Mouse (Mus musculus): ENCODE results near the gene Mreg. TPM values are rescaled to one million over a fixed set of nuclear protein-coding genes. Genes with fewer than 3 reads are reported as not detected.

The Mreg gene
- polyA plus RNA-seq, 1 experiment from 2014 or later = 6.2 TPM

DNA sequence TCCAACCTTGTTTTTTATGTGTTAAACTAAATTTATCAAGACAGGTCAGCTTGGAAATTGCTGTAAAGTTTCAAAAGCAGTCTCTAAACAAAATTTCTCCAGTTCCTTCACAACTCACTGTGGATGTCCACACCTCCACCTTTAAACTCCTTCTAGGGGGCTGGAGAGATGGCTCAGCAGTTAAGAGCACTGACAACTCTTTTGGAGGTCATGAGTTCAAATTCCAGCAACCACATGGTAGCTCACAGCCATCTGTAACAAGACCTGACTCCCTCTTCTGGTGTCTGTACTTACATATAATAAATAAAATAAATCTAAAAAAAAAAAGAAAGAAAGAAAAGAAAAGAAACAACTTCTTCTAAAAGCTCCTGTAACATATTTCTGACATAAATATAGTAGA, 67.1 kb downstream of the Mreg start:
- no peak for TF ChIP-seq CTCF (IDR thresholded peaks at IDR 0.05; ENCODE audit: low read depth)
- H3K4me1 ChIP-seq (replicated peaks; ENCODE audit: insufficient read depth, low read length) = no peaks in the 10 kb centered on the region
- H3K4me3 ChIP-seq (replicated peaks; ENCODE audit: low read depth, low read length) = no peak overlapping the region
- ATAC-seq (replicated peaks; ENCODE audit: low FRiP score, low read depth) (no peak), DNase-seq (ENCODE audit: low spot score) (no peak)
- H3K27me3 ChIP-seq (ENCODE audit: insufficient read depth, low read length) = no peaks in the 10 kb centered on the region
- H3K4me2 ChIP-seq (ENCODE audit: low read length) = no peak overlapping the region
- H3K9me3 ChIP-seq (replicated peaks; ENCODE audit: low read length) = no peaks in the 10 kb centered on the region
- H3K36me3 ChIP-seq (ENCODE audit: insufficient read depth, low read length) = no peaks in the 10 kb centered on the region
- no peak overlapping the region for H3K9ac ChIP-seq (ENCODE audit: low read depth, low read length)
- H3K27ac ChIP-seq = no peak overlapping the region

GRCm38 (mm10) chr1:72144426-72144825, 67.7 kb downstream of the Mreg start:
- WGBS = 75% methylated on average over 4 of the region's 4 CpGs
- Histone ChIP-seq H3K27ac (no peak overlapping the region), H3K4me3 (replicated peaks; ENCODE audit: low read depth, low read length) (no peak overlapping the region), H3K4me2 (ENCODE audit: low read length) (no peak overlapping the region), H3K9ac (ENCODE audit: low read depth, low read length) (no peak overlapping the region), H3K27me3 (ENCODE audit: insufficient read depth, low read length) (no peaks in the 10 kb centered on the region), H3K9me3 (replicated peaks; ENCODE audit: low read length) (no peaks in the 10 kb centered on the region), H3K4me1 (replicated peaks; ENCODE audit: insufficient read depth, low read length) (no peaks in the 10 kb centered on the region), H3K36me3 (ENCODE audit: insufficient read depth, low read length) (no peaks in the 10 kb centered on the region)
- TF ChIP-seq CTCF (IDR thresholded peaks at IDR 0.05; ENCODE audit: low read depth) = no peak
- ATAC-seq (replicated peaks; ENCODE audit: low FRiP score, low read depth) (no peak), DNase-seq (ENCODE audit: low spot score) (no peak)

GRCm38 (mm10) chr1:72141893-72142480, 70.1 kb downstream of the Mreg start:
- no peak; the same call in 1 of the 2 replicates for ATAC-seq (replicated peaks; ENCODE audit: low FRiP score, low read depth)
- H3K27ac ChIP-seq = no peak overlapping the region
- no peak overlapping the region for H3K4me3 ChIP-seq (replicated peaks; ENCODE audit: low read depth, low read length)
- H3K4me1 ChIP-seq (replicated peaks; ENCODE audit: insufficient read depth, low read length) = no peaks in the 10 kb centered on the region
- no peaks in the 10 kb centered on the region for H3K36me3 ChIP-seq (ENCODE audit: insufficient read depth, low read length)
- peak overlapping the region; percentile 35; the same call in 1 of the 2 replicates for H3K4me2 ChIP-seq (ENCODE audit: low read length)
- 5% methylated on average over 11 of the region's 11 CpGs for WGBS
- peak; percentile 90 for DNase-seq (ENCODE audit: low spot score)
- no peak overlapping the region for H3K9ac ChIP-seq (ENCODE audit: low read depth, low read length)
- no peaks in the 10 kb centered on the region for H3K27me3 ChIP-seq (ENCODE audit: insufficient read depth, low read length)
- no peaks in the 10 kb centered on the region for H3K9me3 ChIP-seq (replicated peaks; ENCODE audit: low read length)
- peak; percentile 96 for TF ChIP-seq CTCF (IDR thresholded peaks at IDR 0.05; ENCODE audit: low read depth)

GRCm38 (mm10) chr1:72136101-72136500, 76.0 kb downstream of the Mreg start:
- Histone ChIP-seq H3K4me1 (replicated peaks; ENCODE audit: insufficient read depth, low read length) (no peaks in the 10 kb centered on the region), H3K4me3 (replicated peaks; ENCODE audit: low read depth, low read length) (no peak overlapping the region), H3K9me3 (replicated peaks; ENCODE audit: low read length) (no peaks in the 10 kb centered on the region), H3K27ac (no peak overlapping the region), H3K4me2 (ENCODE audit: low read length) (no peak overlapping the region), H3K36me3 (ENCODE audit: insufficient read depth, low read length) (no peaks in the 10 kb centered on the region), H3K27me3 (ENCODE audit: insufficient read depth, low read length) (no peaks in the 10 kb centered on the region), H3K9ac (ENCODE audit: low read depth, low read length) (no peak overlapping the region)
- no peak for TF ChIP-seq CTCF (IDR thresholded peaks at IDR 0.05; ENCODE audit: low read depth)
- WGBS = 91% methylated on average over 10 of the region's 10 CpGs
- no peak for DNase-seq (ENCODE audit: low spot score)
- no peak for ATAC-seq (replicated peaks; ENCODE audit: low FRiP score, low read depth)

- Histone ChIP-seq H3K9ac (ENCODE audit: low read depth, low read length) (no peak overlapping the region), H3K4me2 (ENCODE audit: low read length) (no peak overlapping the region), H3K4me3 (replicated peaks; ENCODE audit: low read depth, low read length) (no peak overlapping the region), H3K27me3 (ENCODE audit: insufficient read depth, low read length) (no peaks in the 10 kb centered on the region), H3K27ac (no peak overlapping the region), H3K9me3 (replicated peaks; ENCODE audit: low read length) (no peaks in the 10 kb centered on the region), H3K4me1 (replicated peaks; ENCODE audit: insufficient read depth, low read length) (no peaks in the 10 kb centered on the region), H3K36me3 (ENCODE audit: insufficient read depth, low read length) (no peaks in the 10 kb centered on the region)
- ATAC-seq (replicated peaks; ENCODE audit: low FRiP score, low read depth) (no peak), DNase-seq (ENCODE audit: low spot score) (no peak)
- 79% methylated on average over 1 of the region's 1 CpGs for WGBS
- TF ChIP-seq CTCF (IDR thresholded peaks at IDR 0.05; ENCODE audit: low read depth) = no peak
Measured at GRCm38 (mm10) chr1:72134534-72134933, 77.6 kb downstream of the Mreg start.

- H3K4me2 ChIP-seq (ENCODE audit: low read length) = peak overlapping the region; percentile 21; the same call in 1 of the 2 replicates
- peak; percentile 87 for DNase-seq (ENCODE audit: low spot score)
- ATAC-seq (replicated peaks; ENCODE audit: low FRiP score, low read depth) = peak; percentile 61
Measured at GRCm38 (mm10) chr1:72123434-72124297, 88.4 kb downstream of the Mreg start.

More at GRCm38 (mm10) chr1:72123434-72124297, 88.4 kb downstream of the Mreg start:
- H3K4me1 ChIP-seq (replicated peaks; ENCODE audit: insufficient read depth, low read length) = no peaks in the 10 kb centered on the region
- no peak overlapping the region for H3K9ac ChIP-seq (ENCODE audit: low read depth, low read length)
- no peaks in the 10 kb centered on the region for H3K9me3 ChIP-seq (replicated peaks; ENCODE audit: low read length)
- TF ChIP-seq CTCF (IDR thresholded peaks at IDR 0.05; ENCODE audit: low read depth) = peak; percentile 93
- no peaks in the 10 kb centered on the region for H3K36me3 ChIP-seq (ENCODE audit: insufficient read depth, low read length)
- no peak overlapping the region for H3K27ac ChIP-seq
- WGBS = 27% methylated on average over 23 of the region's 23 CpGs
- H3K4me3 ChIP-seq (replicated peaks; ENCODE audit: low read depth, low read length) = no peak overlapping the region
- no peaks in the 10 kb centered on the region for H3K27me3 ChIP-seq (ENCODE audit: insufficient read depth, low read length)
